ENCODE assay signal across 7 mouse cellular contexts in genomic region chr7:44840426-44840825, GRCm38 (mm10). TPM values are rescaled to one million over a fixed set of nuclear protein-coding genes. Genes with fewer than 3 reads are reported as not detected.
DNase-seq lines count a peak whose midpoint lies in the region; ATAC-seq and TF ChIP-seq lines count a peak whose summit lies in the region.

No protein-coding gene starts in this region.

- no peak for ATAC-seq in lung, embryonic 15.5 days (ENCODE audit: borderline replicate concordance, extremely low read depth, low FRiP score, low TSS enrichment)
- no peak for ATAC-seq in forebrain, postnatal 0 days
- ATAC-seq in limb, embryonic 11.5 days (ENCODE audit: insufficient number of reproducible peaks, low FRiP score, low TSS enrichment, low read depth) = no peak
- peak; percentile 2; the same call in 1 of the 2 replicates for ATAC-seq in neutrophil, adult 5-6 weeks (ENCODE audit: extremely low read depth, insufficient number of reproducible peaks, low FRiP score, poor library complexity, severe bottlenecking)

- H3K36me3 ChIP-seq in lung, embryonic 15.5 days = peaks cover 46% of the 10 kb centered on the region
- peaks cover 47% of the 10 kb centered on the region for H3K36me3 ChIP-seq in forebrain, postnatal 0 days (ENCODE audit: insufficient read depth)
- peaks cover 13% of the 10 kb centered on the region for H3K36me3 ChIP-seq in limb, embryonic 11.5 days (ENCODE audit: control insufficient read depth, insufficient read depth, low read length)

- no peak overlapping the region for H3K9ac ChIP-seq in lung, embryonic 15.5 days
- H3K9ac ChIP-seq in forebrain, postnatal 0 days = no peak overlapping the region
- no peak overlapping the region for H3K9ac ChIP-seq in limb, embryonic 11.5 days (ENCODE audit: low read length)

- H3K27ac ChIP-seq in lung, embryonic 15.5 days = no peak overlapping the region
- no peak overlapping the region for H3K27ac ChIP-seq in forebrain, postnatal 0 days (ENCODE audit: low read depth, low read length)
- H3K27ac ChIP-seq in limb, embryonic 11.5 days (replicated peaks; ENCODE audit: low read depth, low read length) = no peak overlapping the region

- TF ChIP-seq CTCF in forebrain, postnatal 0 days (IDR thresholded peaks at IDR 0.05; ENCODE audit: low read depth) = no peak

- no peaks in the 10 kb centered on the region for H3K9me3 ChIP-seq in lung, embryonic 15.5 days
- no peaks in the 10 kb centered on the region for H3K9me3 ChIP-seq in forebrain, postnatal 0 days (ENCODE audit: low read length)
- no peaks in the 10 kb centered on the region for H3K9me3 ChIP-seq in limb, embryonic 11.5 days (ENCODE audit: control insufficient read depth, low read length)

- H3K27me3 ChIP-seq in lung, embryonic 15.5 days = peaks cover 21% of the 10 kb centered on the region
- H3K27me3 ChIP-seq in forebrain, postnatal 0 days (ENCODE audit: insufficient read depth, low read length) = 0 out of 2 replicates have a peak, but pooled peaks cover 8% of the 10 kb centered on the region
- H3K27me3 ChIP-seq in limb, embryonic 11.5 days (ENCODE audit: control insufficient read depth, insufficient read depth, low read length) = peaks cover 18% of the 10 kb centered on the region

- 51% methylated on average over 14 of the region's 14 CpGs for WGBS in lung, embryonic 15.5 days
- 54% methylated on average over 14 of the region's 14 CpGs for WGBS in forebrain, postnatal 0 days
- WGBS in limb, embryonic 11.5 days = 61% methylated on average over 14 of the region's 14 CpGs

- H3K4me1 ChIP-seq in lung, embryonic 15.5 days = peaks cover 19% of the 10 kb centered on the region
- H3K4me1 ChIP-seq in forebrain, postnatal 0 days (ENCODE audit: insufficient read depth) = peaks cover 8% of the 10 kb centered on the region; the same call in 1 of the 2 replicates
- H3K4me1 ChIP-seq in limb, embryonic 11.5 days (ENCODE audit: control insufficient read depth, insufficient read depth, low read length) = peaks cover 13% of the 10 kb centered on the region

- H3K4me2 ChIP-seq in lung, embryonic 15.5 days = peak overlapping the region; percentile 57; the same call in 1 of the 2 replicates
- peak overlapping the region; percentile 47; the same call in 1 of the 2 replicates for H3K4me2 ChIP-seq in forebrain, postnatal 0 days (ENCODE audit: low read depth)
- peak overlapping the region; percentile 52; the same call in 1 of the 2 replicates for H3K4me2 ChIP-seq in limb, embryonic 11.5 days (ENCODE audit: low read depth, severe bottlenecking)

- no peak for DNase-seq in lung, postnatal 36 days
- no peak for DNase-seq in forebrain, postnatal 0 days
- no peak for DNase-seq in limb, embryonic 11.5 days (ENCODE audit: low spot score)
- no peak for DNase-seq in thymus, postnatal 36 days
- DNase-seq in left cerebral cortex, adult 9 months (ENCODE audit: low spot score in 2 of 2) = no peak

- no peak overlapping the region; the same call in 1 of the 2 replicates for H3K4me3 ChIP-seq in lung, embryonic 15.5 days
- H3K4me3 ChIP-seq in forebrain, postnatal 0 days (ENCODE audit: low read depth, low read length) = no peak overlapping the region
- peak overlapping the region; percentile 31 for H3K4me3 ChIP-seq in limb, embryonic 11.5 days (ENCODE audit: low read depth, low read length)

RNA-seq across cellular contexts. Expression of gene Akt1s1, which starts 8.4 kb away (rescaled TPM):
- 109 and 111 TPM in 2 replicates for polyA plus RNA-seq in lung, embryonic 15.5 days (2015; fragmentation: Nextera tagmentation; extraction: Ambion mirVana)
- 89.9 and 109 TPM in 2 replicates for total RNA-seq in forebrain, postnatal 0 days (2014; rRNA removed)
- polyA plus RNA-seq in forebrain, postnatal 0 days (2015; fragmentation: Nextera tagmentation; extraction: Ambion mirVana) = 105 and 112 TPM in 2 replicates
- 38.6 and 63.4 TPM in 2 replicates for polyA plus RNA-seq in limb, embryonic 11.5 days (2014; fragmentation: Nextera tagmentation; extraction: Ambion mirVana)
- total RNA-seq in neutrophil, adult 5-6 weeks (2017) = 26.4 and 37.0 TPM in 2 replicates

RNA-seq across cellular contexts. Expression of gene Tbc1d17, which starts 8.5 kb away (rescaled TPM):
- 71.3 and 74.4 TPM in 2 replicates for polyA plus RNA-seq in lung, embryonic 15.5 days (2015; fragmentation: Nextera tagmentation; extraction: Ambion mirVana)
- 71.9 and 378 TPM in 2 replicates for total RNA-seq in forebrain, postnatal 0 days (2014; rRNA removed)
- 87.8 and 115 TPM in 2 replicates for polyA plus RNA-seq in forebrain, postnatal 0 days (2015; fragmentation: Nextera tagmentation; extraction: Ambion mirVana)
- polyA plus RNA-seq in limb, embryonic 11.5 days (2014; fragmentation: Nextera tagmentation; extraction: Ambion mirVana) = 60.9 and 69.0 TPM in 2 replicates
- 62.0 and 73.8 TPM in 2 replicates for total RNA-seq in neutrophil, adult 5-6 weeks (2017)

RNA-seq across cellular contexts. Expression of gene Pnkp, which starts 16.5 kb away (rescaled TPM):
- polyA plus RNA-seq in lung, embryonic 15.5 days (2015; fragmentation: Nextera tagmentation; extraction: Ambion mirVana) = 37.6 and 37.9 TPM in 2 replicates
- total RNA-seq in forebrain, postnatal 0 days (2014; rRNA removed) = 30.5 and 31.0 TPM in 2 replicates
- 27.2 and 29.8 TPM in 2 replicates for polyA plus RNA-seq in forebrain, postnatal 0 days (2015; fragmentation: Nextera tagmentation; extraction: Ambion mirVana)
- 31.0 and 31.2 TPM in 2 replicates for polyA plus RNA-seq in limb, embryonic 11.5 days (2014; fragmentation: Nextera tagmentation; extraction: Ambion mirVana)
- 95.7 and 102 TPM in 2 replicates for total RNA-seq in neutrophil, adult 5-6 weeks (2017)

RNA-seq across cellular contexts. Expression of gene Atf5, which starts 24.0 kb away (rescaled TPM):
- 4.9 and 5.0 TPM in 2 replicates for polyA plus RNA-seq in lung, embryonic 15.5 days (2015; fragmentation: Nextera tagmentation; extraction: Ambion mirVana)
- 10.1 and 15.9 TPM in 2 replicates for total RNA-seq in forebrain, postnatal 0 days (2014; rRNA removed)
- 3.9 and 4.7 TPM in 2 replicates for polyA plus RNA-seq in forebrain, postnatal 0 days (2015; fragmentation: Nextera tagmentation; extraction: Ambion mirVana)
- polyA plus RNA-seq in limb, embryonic 11.5 days (2014; fragmentation: Nextera tagmentation; extraction: Ambion mirVana) = 2.1 and 2.3 TPM in 2 replicates
- 1.3 and 1.8 TPM in 2 replicates for total RNA-seq in neutrophil, adult 5-6 weeks (2017)

RNA-seq across cellular contexts. Expression of gene Il4i1, which starts 24.2 kb away (rescaled TPM):
- 0.63 and 1.7 TPM in 2 replicates for polyA plus RNA-seq in lung, embryonic 15.5 days (2015; fragmentation: Nextera tagmentation; extraction: Ambion mirVana)
- total RNA-seq in forebrain, postnatal 0 days (2014; rRNA removed) = 0.15 and 1.3 TPM in 2 replicates
- polyA plus RNA-seq in forebrain, postnatal 0 days (2015; fragmentation: Nextera tagmentation; extraction: Ambion mirVana) = 0.21 and 0.34 TPM in 2 replicates
- 1.1 TPM in 2 replicates for polyA plus RNA-seq in limb, embryonic 11.5 days (2014; fragmentation: Nextera tagmentation; extraction: Ambion mirVana)
- 25.3 and 28.3 TPM in 2 replicates for total RNA-seq in neutrophil, adult 5-6 weeks (2017)
